Mouse (Mus musculus): Measurements from ENCODE around the gene Pde11a. TPM values are rescaled to one million over a fixed set of nuclear protein-coding genes. Genes with fewer than 3 reads are reported as not detected.

Pde11a gene
- total RNA-seq (2021): under 1 TPM in 1 of 2 experiments, not detected in 1; 0.17 TPM
- long read RNA-seq, experiment 1: 0 reads
- long read RNA-seq, experiment 2: 0 reads

DNA sequence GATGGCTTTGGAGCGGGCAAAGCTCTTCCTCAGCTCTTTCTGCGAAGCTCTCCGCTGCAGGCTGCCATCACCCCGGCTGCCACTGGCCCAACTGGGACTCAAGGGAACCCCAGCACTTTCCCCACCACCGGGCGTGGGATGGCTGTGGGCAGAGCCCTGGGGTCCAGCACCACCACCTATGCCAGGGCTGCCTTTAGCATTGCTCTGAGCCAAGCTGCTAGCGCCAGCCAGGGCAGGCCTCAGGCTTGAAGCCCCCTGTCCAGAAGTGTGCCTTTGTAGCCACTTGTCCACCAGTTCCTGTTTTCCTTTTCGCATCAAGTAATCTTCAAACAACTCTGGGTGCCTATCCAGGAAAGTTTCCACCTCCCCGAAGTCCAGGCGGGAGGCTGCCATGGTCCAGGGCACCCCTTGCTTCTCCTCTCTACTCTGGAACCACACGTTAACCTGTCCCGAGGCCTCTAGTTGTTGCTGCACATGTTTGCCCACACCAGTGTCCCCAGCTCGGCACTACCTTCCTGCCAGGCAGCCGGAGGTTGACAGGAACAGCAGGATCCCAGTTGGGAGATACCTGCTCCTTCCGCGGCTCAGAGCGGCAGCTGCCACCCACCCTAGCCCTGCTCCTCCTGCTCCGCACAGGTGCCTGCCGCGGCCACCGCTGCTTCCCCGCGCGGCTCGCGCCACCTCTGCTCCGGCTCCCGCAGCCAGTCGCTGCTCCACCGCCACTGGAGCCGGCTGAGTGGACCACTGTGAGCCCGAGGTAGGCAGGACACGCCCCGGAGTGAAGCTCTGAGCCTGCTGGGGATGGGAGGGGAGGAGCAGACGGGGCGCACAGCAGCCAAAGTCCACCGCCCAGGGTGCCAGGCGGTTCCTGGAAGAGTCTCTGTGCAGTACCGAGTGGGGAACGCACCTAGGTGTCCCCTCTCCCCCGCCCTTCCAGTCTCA is at the start of gene Pde11a:
Gene Pde11a (minus strand): TSS at position 560 of the 942 bp plus-strand sequence.
- peak in 1 of 2 experiments; percentile 12 for DNase-seq (ENCODE audit: low spot score in 2 of 2)

DNA sequence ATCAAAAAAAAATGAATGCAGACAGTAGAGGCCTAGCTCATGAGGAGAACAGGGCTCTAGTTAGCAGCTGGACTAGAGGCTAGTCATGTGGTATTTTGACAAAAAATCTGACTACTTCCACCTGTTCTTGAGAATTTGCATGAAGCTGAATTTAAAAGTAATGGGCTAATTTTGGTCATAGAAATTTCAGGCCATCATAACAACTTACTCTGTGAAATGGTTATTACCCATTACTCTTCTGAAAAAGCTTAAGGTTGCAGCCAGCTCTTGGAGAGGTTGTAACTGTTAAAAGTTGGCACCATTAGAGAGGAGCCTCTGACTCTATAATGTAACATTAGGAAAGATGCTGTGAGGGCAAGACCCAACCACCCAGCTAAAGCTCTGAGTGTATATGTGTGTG is 48.0 kb upstream of the Pde11a start:
- no peak for DNase-seq (ENCODE audit: low spot score in 2 of 2)

DNA sequence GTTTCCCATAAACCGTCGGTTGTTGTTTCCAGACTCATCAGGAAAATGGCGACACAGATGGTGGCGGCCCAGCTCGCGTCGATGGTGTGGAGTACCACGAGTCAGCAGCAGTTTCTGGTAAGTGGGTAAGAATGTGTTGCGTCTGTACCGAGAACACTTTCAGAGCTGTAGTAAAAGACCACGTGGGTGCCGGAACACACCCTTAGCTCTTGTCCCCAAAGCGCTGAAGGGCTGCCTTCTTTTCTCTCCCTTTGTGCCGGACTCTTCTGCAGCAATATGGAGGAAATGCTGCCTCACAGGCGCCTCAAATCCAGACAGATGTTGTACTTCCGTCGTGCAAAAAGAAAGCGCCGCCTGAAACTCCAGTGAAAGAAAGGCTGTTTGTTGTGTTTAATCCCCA is 40.1 kb upstream of the Pde11a start:
- DNase-seq (ENCODE audit: low spot score in 2 of 2): no peak

DNA sequence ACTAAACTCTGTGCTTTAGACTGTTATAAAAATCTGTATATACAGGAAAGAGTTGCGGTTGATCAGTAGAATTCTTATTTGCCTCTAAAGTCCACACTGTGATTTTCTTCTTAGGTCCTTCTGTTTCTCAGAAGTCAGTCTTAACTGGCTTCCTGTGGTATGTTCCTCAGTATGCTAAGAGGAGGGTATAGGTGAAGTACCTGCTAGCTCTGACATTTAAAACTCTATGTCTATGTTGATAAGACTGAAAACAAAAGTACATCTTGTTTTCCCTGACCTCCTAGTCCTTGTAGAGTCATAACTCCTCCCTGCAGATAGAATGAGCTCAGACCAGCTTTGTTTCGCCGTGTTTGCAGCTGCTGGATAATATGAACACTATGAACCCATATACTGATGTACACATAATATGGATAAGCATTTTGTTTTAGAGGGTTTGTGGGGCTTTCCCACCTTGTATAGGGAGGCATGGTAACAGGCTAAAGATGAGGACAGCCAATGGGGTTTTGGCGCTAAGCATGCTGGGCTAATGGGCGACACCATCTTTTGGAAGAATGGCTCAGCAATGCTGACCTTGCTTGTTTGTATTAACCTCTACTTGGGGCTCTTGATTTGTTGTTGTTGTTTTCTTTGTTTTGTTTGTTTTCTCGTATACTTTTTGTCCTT is 36.1 kb upstream of the Pde11a start:
- no peak for DNase-seq (ENCODE audit: low spot score in 2 of 2)

DNA sequence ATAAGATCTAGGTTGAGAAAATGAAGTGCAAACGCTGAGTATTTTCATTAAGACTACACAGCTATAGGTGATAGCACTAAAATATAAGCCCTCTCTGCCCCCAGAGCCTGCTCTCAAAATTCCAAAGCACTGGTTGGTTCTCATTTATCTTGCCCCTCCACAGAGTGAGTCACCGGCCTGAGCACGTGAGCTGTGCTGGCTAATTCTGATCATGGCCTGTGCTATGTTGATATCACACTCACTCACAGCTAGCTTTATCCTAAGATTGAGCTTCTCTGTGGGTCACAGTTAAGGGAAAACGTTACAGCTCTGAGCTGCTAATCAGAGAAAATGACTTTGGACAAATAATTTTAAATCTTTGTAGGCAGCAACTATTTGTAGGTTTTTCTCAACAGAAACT is 33.7 kb upstream of the Pde11a start:
- DNase-seq (ENCODE audit: low spot score in 2 of 2): peak in 1 of 2 experiments; percentile 31

DNA sequence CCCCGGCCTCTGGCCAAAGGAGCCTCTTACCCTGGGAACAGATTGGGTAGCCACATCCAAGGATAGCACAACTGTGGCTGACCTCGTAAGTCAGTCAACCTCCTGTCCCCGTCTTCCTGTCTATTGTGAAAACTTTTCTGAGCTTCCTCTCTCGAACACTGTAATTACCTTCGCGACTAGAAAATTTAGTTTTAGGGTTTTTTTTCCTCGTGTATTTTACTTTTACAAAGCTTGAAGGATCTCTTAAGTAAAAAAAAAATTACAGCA is 32.0 kb upstream of the Pde11a start:
- DNase-seq (ENCODE audit: low spot score in 2 of 2): no peak

DNA sequence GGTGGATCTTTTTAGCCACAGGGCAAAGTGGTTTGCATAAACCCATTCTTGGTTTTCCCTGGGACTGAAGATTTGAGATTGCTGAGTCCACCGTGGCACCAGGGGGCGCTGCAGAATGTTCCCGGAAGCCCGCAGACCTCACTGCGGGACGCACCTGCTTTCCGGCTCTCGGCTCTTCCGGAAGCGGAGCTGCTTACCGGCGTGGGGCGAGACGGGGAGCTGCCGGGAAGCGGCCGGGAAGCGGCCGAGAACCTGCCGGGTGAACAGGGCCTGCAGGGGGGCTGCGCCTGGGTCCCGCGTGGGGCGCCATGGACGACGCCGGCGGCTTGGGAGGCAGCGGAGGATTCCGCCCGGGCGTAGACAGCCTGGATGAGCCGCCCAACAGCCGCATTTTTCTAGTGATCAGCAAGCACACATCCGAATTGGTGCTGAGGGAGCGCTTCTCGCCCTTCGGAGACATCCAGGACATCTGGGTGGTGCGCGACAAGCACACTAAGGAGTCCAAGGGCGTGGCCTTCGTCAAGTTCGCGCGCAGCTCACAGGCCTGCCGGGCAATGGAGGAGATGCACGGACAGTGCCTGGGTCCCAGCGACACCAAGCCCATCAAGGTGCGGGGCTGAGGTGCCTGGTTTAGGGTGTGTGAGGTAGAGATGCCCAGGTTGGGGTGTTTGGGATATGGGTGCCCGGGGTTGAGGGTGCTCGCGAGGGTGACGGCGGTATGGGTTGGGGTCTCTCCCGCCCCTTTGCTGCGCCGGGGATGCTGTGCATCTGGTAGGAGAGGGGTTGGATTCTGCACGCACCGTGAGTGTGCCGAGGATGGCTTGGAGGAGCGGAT is 31.5 kb upstream of the Pde11a start, which contains the start of gene Rbm45:
Gene Rbm45 (plus strand): TSS at position 164 of the 835 bp plus-strand sequence.
- peak; percentile 91 to 92 for DNase-seq (ENCODE audit: low spot score in 2 of 2)

DNA sequence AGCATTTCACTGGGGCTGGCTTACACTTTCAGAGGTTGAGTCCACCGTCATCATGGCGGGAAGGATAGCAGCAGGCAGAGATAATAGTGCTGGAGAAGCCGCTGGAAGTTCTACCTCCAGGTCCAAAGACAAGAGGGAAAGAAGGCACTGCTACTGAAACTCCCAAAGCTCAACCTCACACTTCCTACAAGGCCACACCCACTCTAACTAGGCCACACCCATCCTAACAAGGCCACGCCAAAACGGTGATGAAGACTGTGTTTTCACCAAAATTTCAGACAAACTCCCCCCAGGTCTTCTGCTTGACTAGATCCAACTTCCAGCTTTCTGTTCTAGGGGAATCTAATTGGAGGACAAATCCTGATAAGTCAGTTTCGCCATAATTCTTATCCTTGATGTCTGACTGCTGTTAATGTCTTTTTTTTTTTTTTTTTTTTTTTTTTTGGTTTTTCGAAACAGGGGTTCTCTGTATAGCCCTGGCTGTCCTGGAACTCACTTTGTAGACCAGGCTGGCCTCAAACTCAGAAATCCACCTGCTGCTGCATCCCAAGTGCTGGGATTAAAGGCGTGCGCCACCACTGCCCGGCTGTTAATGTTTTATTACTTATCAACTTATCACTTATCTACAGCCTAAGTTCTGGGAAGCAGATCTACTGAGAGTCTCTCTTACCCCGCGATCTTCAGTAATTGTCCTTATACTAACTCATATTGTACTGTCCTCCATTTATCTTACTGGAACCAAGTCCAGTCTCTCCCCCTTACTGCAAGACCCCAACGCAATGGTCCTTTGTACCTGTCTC is 30.5 kb upstream of the Pde11a start:
- no peak for DNase-seq (ENCODE audit: low spot score in 2 of 2)

DNA sequence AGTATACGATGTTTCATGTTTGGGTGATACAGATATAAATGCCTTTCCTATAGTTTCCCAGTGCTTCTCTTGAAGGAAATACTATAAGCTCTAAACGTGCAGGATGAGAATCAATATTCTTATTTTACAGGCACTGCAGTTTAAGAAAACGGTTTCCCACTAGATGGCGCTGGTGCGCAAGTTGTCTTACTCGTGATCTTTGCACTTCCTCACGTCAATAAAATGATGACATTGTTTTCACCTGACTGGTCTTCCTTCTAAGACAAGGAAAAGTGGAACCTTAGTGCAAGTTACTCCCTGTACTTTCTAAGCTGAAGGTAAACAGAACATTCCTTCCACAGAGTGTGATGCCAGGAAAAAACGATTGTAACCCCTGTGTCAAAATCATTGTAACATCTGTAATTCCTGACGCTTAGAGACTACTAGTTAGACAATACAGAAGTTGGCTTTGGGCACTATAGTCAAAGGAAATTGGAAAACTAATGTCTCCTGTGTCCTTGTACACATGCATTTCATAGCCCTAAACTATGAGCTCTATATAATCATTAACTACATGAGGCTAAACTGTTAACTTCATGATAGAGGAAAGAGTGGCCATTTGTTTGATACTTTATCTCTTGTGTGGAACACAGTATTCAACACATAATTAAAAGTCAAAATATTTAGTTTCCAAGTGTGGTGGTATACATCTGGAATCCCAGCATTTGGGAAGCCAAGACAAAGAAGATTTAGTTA is 28.8 kb upstream of the Pde11a start:
- peak; percentile 81 to 82 for DNase-seq (ENCODE audit: low spot score in 2 of 2)

DNA sequence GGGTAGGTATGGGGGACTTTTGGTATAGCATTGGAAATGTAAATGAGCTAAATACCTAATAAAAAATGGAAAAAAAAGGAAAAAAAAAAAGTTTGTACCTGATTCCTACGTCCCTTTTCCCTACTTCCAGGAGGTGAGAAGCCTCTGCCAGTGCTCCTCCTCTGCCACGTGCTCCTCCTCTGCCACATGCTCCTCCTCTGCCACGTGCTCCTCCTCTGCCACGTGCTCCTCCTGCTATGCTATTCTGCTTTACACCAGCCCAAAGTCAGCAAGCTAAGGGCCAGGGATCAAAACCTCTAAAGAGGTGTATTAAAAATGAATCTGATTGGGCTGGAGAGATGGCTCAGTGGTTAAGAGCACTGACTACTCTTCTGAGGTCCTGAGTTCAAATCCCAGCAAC is 27.2 kb upstream of the Pde11a start:
- no peak for DNase-seq (ENCODE audit: low spot score in 2 of 2)

DNA sequence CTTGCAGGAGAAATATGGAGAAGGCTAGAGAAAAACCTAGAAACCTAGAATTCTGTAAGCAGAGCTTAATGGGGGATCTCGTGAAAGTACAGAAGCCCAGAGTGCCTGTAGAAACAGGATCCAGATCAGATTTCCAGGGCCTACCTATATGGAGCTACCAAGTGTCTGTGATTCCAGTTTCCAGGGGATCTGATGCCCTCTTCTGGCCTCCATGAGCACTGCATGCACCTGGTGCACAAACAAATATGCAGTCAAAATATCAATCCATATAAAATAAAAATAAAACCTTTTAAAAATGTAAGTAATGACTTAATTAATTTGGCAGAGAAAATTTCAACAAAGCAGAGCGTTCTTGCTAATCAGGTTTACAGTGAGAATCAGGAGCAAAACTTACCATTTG is 23.5 kb upstream of the Pde11a start:
- no peak for DNase-seq (ENCODE audit: low spot score in 2 of 2)

DNA sequence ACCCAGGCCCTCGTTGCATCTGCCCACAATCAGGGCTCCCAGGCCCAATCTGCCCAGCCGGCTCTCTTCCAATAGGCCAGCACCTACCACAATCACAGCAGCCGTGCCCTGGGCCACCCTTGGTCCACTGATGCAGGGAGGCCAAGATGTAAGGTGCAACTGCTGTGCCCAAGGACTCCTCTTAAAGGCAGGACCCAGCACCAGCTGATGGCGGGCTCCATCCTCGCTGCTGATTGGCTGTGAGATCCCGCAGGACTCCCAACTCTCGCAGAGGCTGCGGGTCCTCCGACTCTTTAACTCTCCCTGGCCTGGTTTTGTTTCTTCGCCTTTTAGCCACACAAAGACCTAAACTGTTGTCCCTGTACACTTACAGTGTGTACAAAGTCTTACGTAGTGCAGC is 21.7 kb upstream of the Pde11a start, which contains the start of gene Cyct:
Gene Cyct (minus strand): TSS at position 225 of the 400 bp plus-strand sequence.
- no peak for DNase-seq (ENCODE audit: low spot score in 2 of 2)

DNA sequence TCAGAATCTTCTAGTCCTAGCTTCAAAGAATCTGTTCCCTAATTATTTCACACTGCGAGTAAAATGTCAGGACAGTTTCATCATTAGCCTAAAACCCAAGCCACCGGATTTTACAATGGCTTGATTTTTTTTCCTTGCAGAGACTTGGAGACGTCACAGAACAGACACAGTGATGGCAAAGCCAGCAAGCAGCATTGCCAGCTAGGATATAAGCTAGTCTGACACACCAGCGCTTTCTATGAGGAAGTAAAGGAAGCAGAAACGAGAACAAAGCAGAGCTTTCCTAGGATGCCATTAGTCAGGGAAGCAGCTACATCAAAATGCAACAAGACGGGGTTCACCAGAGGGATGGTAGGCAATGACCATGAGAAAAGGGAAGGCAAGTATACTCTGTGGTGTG is 9.3 kb upstream of the Pde11a start:
- no peak for DNase-seq (ENCODE audit: low spot score in 2 of 2)

DNA sequence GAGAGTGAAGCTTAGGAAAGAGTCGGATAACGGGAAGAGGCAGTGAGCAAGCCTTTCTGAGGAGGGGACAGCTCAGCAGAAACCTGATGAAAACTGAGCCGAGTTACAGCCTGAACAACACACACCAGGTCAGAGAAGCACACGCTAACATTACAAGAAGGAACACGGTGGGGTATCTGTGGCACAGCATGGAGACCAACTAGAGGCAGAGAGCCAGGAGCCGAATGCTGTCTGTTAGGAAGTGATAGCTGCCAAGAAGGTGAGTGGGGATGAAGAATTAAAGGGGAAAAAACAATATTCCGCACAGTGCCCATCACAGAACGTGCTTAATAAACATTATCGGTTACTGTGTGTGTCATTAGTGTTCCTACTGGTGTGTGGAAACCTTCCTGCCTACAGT is 3.6 kb upstream of the Pde11a start:
- DNase-seq (ENCODE audit: low spot score in 2 of 2): no peak

DNA sequence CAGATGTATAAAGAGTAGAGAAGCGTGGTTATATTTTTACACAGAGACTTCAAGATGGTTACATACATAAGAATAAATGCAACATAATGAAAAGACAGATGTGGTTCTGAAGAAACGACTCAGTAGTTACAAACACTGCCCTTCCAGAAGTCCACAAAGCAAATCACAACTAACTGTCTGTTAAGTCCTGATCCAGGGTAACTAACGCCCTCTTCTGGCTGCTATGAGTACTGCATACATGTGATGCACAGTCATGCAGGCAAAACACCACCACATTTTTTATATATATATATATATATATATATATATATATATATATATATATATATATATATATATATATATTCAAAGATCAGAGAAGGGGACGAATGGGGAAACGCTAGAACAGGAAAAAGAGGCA is 4.0 kb downstream of the Pde11a start:
- DNase-seq (ENCODE audit: low spot score in 2 of 2): no peak

DNA sequence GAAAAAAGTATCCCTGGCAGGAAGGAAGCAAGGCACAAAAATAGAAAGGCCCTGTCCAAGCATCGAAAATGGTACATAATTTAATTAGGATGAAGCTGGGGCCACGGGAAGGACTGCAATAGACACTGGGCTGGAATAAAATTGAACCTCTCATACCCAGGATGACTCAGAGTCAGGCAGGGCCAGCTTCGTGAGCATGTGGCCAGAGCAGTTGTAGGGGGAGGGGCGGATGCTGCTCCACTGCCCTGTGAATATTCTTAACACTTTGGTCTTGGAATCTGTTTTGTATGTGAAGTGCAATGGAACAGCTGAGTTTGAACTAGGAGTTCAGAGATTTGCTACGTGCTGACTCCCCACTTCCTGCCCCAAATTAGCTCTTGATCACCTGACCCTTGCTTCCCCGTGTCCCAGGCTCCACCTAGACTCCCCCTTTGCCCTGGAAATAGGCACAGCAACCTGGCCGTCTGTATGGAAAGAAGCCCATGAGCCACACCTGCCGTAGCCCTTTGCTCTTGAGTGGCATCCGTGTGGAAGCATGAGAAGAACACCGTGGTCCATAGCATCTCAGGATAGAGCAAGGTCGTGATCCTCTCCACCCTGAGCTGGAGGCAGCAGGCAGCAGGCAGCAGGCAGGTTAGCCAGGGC is 6.3 kb downstream of the Pde11a start:
- no peak for DNase-seq (ENCODE audit: low spot score in 2 of 2)

DNA sequence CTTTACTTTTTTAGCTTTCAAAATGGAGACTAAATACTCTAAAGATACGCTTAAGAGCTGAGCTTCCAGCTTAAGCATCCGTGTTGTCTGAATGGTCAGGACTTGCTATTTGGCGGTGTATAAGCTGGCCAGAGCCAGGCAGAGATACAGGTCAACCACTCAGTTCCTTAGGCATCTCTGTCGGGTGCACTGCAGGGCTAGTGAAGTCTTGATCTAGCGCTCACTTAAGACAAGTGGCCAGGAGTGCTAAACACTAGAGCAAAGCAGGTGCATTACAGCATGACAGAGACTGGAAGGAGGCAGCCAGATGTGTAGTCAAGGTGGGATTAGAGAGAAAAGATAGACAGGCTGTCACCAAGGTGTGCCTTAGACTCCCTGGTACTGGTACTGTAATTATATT is 8.5 kb downstream of the Pde11a start:
- no peak for DNase-seq (ENCODE audit: low spot score in 2 of 2)

DNA sequence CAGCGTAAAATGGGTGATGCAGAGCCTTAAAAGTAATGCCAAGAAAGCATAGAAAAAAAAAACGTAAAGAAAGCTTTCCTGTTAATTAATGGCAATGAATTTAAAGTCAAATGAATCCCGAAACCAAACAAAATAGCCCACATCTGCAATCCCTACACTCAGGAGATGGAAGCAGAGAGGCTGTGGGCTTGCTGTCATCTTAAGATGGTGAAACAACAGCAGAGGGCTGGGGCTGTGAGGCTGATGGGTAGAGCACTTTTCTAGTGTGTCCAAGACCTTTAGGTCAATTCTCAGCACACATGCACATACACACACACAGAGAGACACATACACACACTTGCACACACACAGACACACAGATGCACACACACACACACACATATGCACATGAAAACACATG is 12.4 kb downstream of the Pde11a start:
- DNase-seq (ENCODE audit: low spot score in 2 of 2): no peak

DNA sequence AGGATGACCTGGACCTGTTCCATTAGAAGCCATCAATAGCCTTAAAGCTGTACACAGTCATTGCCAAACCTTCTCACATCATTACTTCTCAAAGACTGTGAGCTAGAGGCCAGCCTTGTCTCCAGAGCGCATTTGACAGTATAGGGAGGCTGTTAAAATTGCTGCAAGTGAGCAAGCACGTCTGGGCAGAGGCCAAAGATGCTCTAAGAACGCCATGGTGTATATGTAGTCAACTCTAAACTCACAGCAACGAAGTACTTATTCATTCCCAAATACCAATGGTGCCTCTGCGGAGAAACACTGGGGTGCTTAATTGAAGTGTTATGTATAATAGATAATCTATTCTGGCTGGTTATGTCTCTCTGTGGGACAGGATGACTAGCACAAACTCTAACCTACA is 14.1 kb downstream of the Pde11a start:
- no peak for DNase-seq (ENCODE audit: low spot score in 2 of 2)

Measured in adrenal gland, adult 18-20 months (tissue).